Mouse (Mus musculus) brain, embryonic 14.5 days (tissue): ENCODE measurements around the gene Cntnap2.

ENCODE experiments used
- CTCF ChIP-seq: fragments of 200-500 bp; IDR thresholded peaks from 2 replicates; pipeline ENCODE4 v1.5.1; 2012; ENCODE audit warnings: inconsistent platforms, mild to moderate bottlenecking, moderate library complexity, borderline replicate concordance; ENCODE audit not compliant: insufficient read depth, insufficient read length; ENCODE audit errors: extremely low read depth
- POLR2A ChIP-seq: fragments of 200-500 bp; IDR thresholded peaks from 2 replicates; pipeline ENCODE4 v1.6.1; 2012; ENCODE audit warnings: mild to moderate bottlenecking, inconsistent platforms, borderline replicate concordance; ENCODE audit not compliant: poor library complexity, insufficient read depth, insufficient read length, severe bottlenecking; ENCODE audit errors: extremely low read depth

GRCm38 (mm10) chr6:45258047-45258446, 198.9 kb downstream of the Cntnap2 start:
- TF ChIP-seq CTCF (no peak), POLR2A (no peak)
